Mouse (Mus musculus) liver, embryonic 14.5 days (tissue): Measurements from ENCODE around the gene Nptx1. TPM values are rescaled to one million over a fixed set of nuclear protein-coding genes. Genes with fewer than 3 reads are reported as not detected.

Experiments
- ATAC-seq: fragments of 200-750 bp; cut with Nextera tagmentation; 2 replicates; pipeline ENCODE4 v1.8.0; 2017; ENCODE audit warnings: moderate number of reproducible peaks, mild to moderate bottlenecking, moderate library complexity; ENCODE audit not compliant: insufficient read depth
- DNase-seq, 3 experiments: peaks; one replicate each; pipeline ENCODE4 v3.0.0-alpha.2; 2012 to 2013; ENCODE audit warnings: low read depth in 3 of 3, low spot score in 3 of 3
- H3K27ac ChIP-seq: fragments of 300-500 bp; sonication (generic); 2 replicates; pipeline ENCODE4 v1.5.1; 2014; ENCODE audit warnings: moderate library complexity, mild to moderate bottlenecking, control low read depth, inconsistent platforms
- H3K27me3 ChIP-seq: fragments of 300-500 bp; sonication (generic); 2 replicates; pipeline ENCODE4 v1.6.1; 2014; ENCODE audit warnings: mild to moderate bottlenecking, low read length, moderate library complexity; ENCODE audit not compliant: control insufficient read depth, insufficient read depth
- H3K36me3 ChIP-seq: fragments of 300-500 bp; sonication (generic); replicated peaks from 2 replicates; pipeline ENCODE4 v1.6.1; 2014; ENCODE audit warnings: low read depth; ENCODE audit not compliant: control insufficient read depth, insufficient read depth
- H3K4me1 ChIP-seq, 2 experiments: fragments of 200-500 bp in 1 of 2; fragments of 300-500 bp in 1 of 2; sonication (generic) in 1 of 2; replicated peaks; 2 replicates each; pipeline ENCODE4 v1.6.1; 2012 to 2014; ENCODE audit warnings: antibody characterized with exemption in 1 of 2, inconsistent platforms in 1 of 2, low read length in 1 of 2; ENCODE audit not compliant: control insufficient read depth in 2 of 2, insufficient read depth in 2 of 2
- H3K4me2 ChIP-seq: fragments of 300-500 bp; sonication (generic); 2 replicates; pipeline ENCODE4 v1.6.1; 2014; ENCODE audit warnings: low read depth, mild to moderate bottlenecking, control low read depth, moderate library complexity
- H3K4me3 ChIP-seq, 2 experiments: fragments of 200-500 bp in 1 of 2; fragments of 300-500 bp in 1 of 2; sonication (generic) in 1 of 2; 2 replicates each; pipeline ENCODE4 v1.5.1; 2012 to 2014; ENCODE audit warnings: low read depth in 2 of 2, low read length in 2 of 2, mild to moderate bottlenecking in 2 of 2, control low read depth in 1 of 2, inconsistent platforms in 1 of 2, moderate library complexity in 1 of 2; ENCODE audit not compliant: insufficient read depth in 1 of 2
- H3K9ac ChIP-seq: fragments of 300-500 bp; sonication (generic); replicated peaks from 2 replicates; pipeline ENCODE4 v1.6.1; 2014; ENCODE audit warnings: mild to moderate bottlenecking, control low read depth, moderate library complexity
- H3K9me3 ChIP-seq: fragments of 300-500 bp; sonication (generic); 2 replicates; pipeline ENCODE4 v1.6.1; 2016; ENCODE audit warnings: low read length, mixed read lengths; ENCODE audit not compliant: control insufficient read depth
- CTCF ChIP-seq: IDR thresholded peaks from 2 replicates; pipeline ENCODE4 v1.5.1; 2016; ENCODE audit warnings: antibody characterized with exemption, low read depth, control low read depth
- EP300 ChIP-seq: IDR thresholded peaks from 2 replicates; pipeline ENCODE4 v1.6.1; 2016; ENCODE audit warnings: antibody characterized with exemption, low read depth
- WGBS: fragments of 180-500 bp; shearing (Covaris S2); extraction: QIAGEN DNeasy Blood & Tissue Kit; methylation state at CpG from one replicate; pipeline ENCODE4 v1.1.7; 2014; ENCODE audit not compliant: insufficient replicate concordance; 5-methylcytosine and 5-hydroxymethylcytosine counted together
- polyA plus RNA-seq, 2 experiments: library from polyadenylated mRNA; depleted of rRNA in 1 of 2; stranded (reverse) in 1 of 2; unstranded in 1 of 2; fragments of >200 nt; fragmentation: Nextera tagmentation in 1 of 2; extraction: Ambion mirVana in 1 of 2; gene quantifications; 2 replicates each; pipeline versions ENCODE4 v1.2.1 to v1.2.3; 2012 to 2014

The Nptx1 gene
- polyA plus RNA-seq, 2 experiments: not detected

DNA sequence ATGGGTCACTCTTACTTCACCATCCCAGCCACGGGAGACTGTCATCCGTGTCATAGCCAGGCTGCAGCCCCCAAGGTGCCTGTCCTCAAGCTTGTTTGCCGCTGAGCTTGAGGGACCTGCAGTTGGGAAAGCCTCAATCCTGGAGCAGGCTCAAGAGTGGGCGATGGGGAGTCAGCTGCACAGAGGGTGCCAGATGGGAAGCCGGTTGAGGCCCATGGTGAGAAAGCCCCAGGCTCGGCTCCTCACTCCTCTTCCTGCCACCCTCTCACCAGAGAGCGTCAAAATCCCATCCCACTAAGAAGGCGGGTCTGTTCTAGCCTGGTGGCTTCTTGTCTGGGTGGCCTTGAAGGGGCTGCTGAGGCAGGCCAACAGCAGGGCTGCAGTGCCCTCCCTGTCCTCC lies 39.8 kb downstream of the Nptx1 start:
- H3K36me3 ChIP-seq: no peaks in the 10 kb centered on the region
- TF ChIP-seq CTCF (no peak), EP300 (no peak)
- H3K9ac ChIP-seq: no peak overlapping the region
- H3K27me3 ChIP-seq: no peaks in the 10 kb centered on the region
- no peaks in the 10 kb centered on the region for H3K9me3 ChIP-seq
- H3K4me1 ChIP-seq: no peaks in the 10 kb centered on the region
- no peak overlapping the region for H3K4me3 ChIP-seq
- no peak overlapping the region for H3K27ac ChIP-seq
- DNase-seq (no peak), ATAC-seq (no peak)
- WGBS: 79% methylated on average over 8 of the region's 8 CpGs
- H3K4me2 ChIP-seq: no peak overlapping the region

DNA sequence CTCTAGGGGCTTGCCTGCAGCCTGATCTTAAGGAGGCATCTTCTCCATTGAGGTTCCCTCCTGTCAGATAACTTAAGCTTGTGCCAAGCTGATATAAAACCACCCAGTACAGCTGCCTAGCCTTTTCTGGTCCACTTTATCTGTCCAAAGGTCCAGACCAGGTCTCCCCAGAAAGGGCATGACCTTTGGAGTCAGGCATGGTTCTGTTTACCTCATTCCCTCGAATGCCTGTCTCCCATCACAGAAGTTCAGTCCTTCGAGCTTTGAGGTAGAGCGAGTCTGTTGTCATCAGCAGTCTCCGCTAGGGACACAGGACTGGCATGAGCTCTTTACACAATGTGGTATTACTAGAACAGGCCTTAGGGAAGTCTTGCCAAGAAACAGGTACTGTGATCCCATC lies 41.2 kb downstream of the Nptx1 start:
- no peaks in the 10 kb centered on the region for H3K4me1 ChIP-seq
- no peak for DNase-seq
- H3K4me2 ChIP-seq: no peak overlapping the region
- H3K27ac ChIP-seq: no peak overlapping the region
- 71% methylated on average over 4 of the region's 4 CpGs for WGBS
- no peak overlapping the region for H3K9ac ChIP-seq
- H3K27me3 ChIP-seq: no peaks in the 10 kb centered on the region
- H3K4me3 ChIP-seq: no peak overlapping the region
- no peaks in the 10 kb centered on the region for H3K36me3 ChIP-seq
- H3K9me3 ChIP-seq: no peaks in the 10 kb centered on the region
- ATAC-seq: no peak
- TF ChIP-seq CTCF: no peak

DNA sequence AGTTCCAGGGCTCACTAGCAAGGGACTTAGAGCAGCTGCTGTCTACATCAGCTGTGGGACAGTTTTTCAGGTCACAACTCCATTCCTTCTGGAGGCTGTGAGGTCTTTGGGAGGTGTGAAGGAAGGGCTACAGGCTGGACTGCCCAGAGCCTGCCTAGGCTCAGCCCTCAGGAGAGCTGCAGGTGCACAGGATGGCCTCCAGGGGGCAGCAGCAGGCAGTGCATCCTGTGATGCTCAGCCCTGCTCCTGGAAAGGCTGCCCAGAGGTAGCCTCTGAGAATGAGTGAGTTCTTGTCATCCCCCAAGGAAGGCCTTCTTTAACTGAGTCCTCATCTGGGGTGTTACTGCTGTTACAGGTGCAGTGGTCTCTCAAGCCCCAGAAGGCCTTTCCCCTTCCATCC lies 43.9 kb downstream of the Nptx1 start:
- TF ChIP-seq EP300 (no peak), CTCF (peak; percentile 99)
- H3K4me2 ChIP-seq: no peak overlapping the region
- H3K9me3 ChIP-seq: no peaks in the 10 kb centered on the region
- DNase-seq: peak in 1 of 3 experiments; percentile 27
- ATAC-seq: peak; percentile 47; the same call in 1 of the 2 replicates
- H3K27me3 ChIP-seq: no peaks in the 10 kb centered on the region
- no peaks in the 10 kb centered on the region for H3K36me3 ChIP-seq
- H3K9ac ChIP-seq: no peak overlapping the region
- H3K4me3 ChIP-seq: no peak overlapping the region
- no peak overlapping the region for H3K27ac ChIP-seq
- H3K4me1 ChIP-seq: no peaks in the 10 kb centered on the region

DNA sequence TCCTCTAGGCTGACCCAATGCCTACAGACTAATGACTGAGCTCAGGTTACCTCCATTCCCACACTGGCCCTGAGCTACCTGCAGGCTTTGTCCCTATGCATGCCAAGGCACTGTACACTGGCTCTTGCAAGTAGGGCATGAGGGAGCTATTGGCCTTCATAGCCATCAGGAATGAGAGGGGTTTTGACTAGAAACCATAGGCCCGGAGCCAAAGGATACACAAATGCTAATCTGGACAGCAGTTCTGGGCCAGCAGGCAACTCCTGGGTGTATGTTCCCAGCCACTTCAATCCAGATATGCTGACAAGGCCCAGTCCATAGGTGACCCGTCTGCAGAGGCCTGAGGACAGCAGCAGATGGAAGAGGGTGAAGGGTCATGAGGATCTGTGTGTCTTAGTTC lies 47.5 kb downstream of the Nptx1 start:
- Histone ChIP-seq H3K9ac (no peak overlapping the region), H3K9me3 (no peaks in the 10 kb centered on the region), H3K4me2 (no peak overlapping the region), H3K4me3 (no peak overlapping the region), H3K36me3 (no peaks in the 10 kb centered on the region), H3K27ac (no peak overlapping the region), H3K4me1 (no peaks in the 10 kb centered on the region), H3K27me3 (no peaks in the 10 kb centered on the region)
- WGBS: 79% methylated on average over 2 of the region's 2 CpGs
- no peak for ATAC-seq
- TF ChIP-seq EP300: no peak
- TF ChIP-seq CTCF: no peak
- DNase-seq: no peak

DNA sequence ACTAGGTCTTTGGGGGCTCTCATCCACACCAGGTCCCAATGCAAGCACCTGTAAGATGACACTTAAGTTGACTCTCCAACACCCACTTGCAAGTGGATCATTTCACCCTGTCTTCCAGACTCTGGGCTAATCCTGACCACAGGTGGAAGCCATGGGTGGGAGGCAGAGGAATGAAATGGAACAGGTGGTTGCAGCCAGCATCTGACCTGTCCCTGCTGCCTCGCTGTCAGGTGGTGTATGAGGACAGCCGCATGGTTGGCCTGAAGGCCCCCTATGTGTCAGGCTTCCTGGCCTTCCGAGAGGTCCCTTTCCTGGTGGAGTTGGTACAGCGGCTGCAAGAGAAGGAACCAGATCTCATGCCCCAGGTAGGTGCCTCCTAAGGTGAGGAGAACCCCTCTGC lies 48.3 kb downstream of the Nptx1 start:
- ATAC-seq: no peak
- Histone ChIP-seq H3K4me1 (no peaks in the 10 kb centered on the region), H3K27me3 (no peaks in the 10 kb centered on the region), H3K4me3 (no peak overlapping the region), H3K4me2 (no peak overlapping the region), H3K9me3 (no peaks in the 10 kb centered on the region), H3K9ac (no peak overlapping the region), H3K27ac (no peak overlapping the region), H3K36me3 (no peaks in the 10 kb centered on the region)
- no peak for DNase-seq
- TF ChIP-seq EP300 (no peak), CTCF (no peak)
- 74% methylated on average over 4 of the region's 4 CpGs for WGBS

DNA sequence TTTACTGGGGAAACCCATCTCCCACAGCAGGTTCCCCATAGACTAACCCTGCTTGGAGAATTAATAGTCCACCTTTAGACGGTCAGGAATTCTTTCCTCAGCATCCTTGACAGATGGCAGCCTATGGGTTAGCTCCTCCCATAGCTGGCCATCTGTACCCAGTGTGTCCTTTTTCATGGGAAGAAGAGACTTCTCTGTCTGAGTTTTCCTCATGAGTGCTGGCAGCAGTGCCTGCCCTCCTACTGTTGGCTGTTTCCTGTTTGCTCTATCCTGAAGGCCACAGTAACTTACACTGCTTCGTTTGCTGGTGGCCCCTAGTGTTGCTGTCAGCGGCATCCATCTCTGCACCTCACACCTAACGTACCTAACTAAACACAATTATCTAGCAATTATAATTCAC lies 50.1 kb downstream of the Nptx1 start:
- TF ChIP-seq EP300 (no peak), CTCF (no peak)
- no peak overlapping the region for H3K27ac ChIP-seq
- no peaks in the 10 kb centered on the region for H3K9me3 ChIP-seq
- ATAC-seq: no peak
- H3K4me2 ChIP-seq: no peak overlapping the region
- H3K9ac ChIP-seq: no peak overlapping the region
- H3K4me1 ChIP-seq: no peaks in the 10 kb centered on the region
- no peak overlapping the region for H3K4me3 ChIP-seq
- H3K27me3 ChIP-seq: no peaks in the 10 kb centered on the region
- WGBS: 60% methylated on average over 4 of the region's 4 CpGs
- H3K36me3 ChIP-seq: no peaks in the 10 kb centered on the region
- no peak for DNase-seq
